Mouse (Mus musculus) ovary, postnatal 36 days (tissue): Measurements from ENCODE around the gene Grid2.

Experiments
- DNase-seq: peaks from one replicate; pipeline ENCODE4 v3.0.0; 2022; ENCODE audit warnings: low spot score, mixed read lengths

Gene Grid2

DNA sequence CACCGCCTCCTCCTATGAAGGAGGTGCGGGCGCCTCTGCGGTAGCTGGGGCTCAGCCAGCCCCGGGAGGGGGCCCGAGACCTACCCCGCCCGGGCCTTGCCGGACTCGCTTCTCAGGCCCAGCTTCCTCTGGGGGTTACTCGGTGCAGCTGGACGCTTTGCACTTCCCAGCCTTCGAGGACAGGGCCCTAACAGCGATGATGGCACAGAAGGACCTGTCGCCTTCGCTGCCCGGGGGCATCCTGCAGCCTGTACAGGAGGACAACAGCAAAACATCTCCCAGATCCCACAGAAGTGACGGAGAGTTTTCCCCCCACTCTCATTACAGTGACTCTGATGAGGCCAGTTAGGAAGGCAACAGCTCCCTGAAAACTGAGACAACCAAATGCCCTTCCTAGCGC lies 1474.4 kb downstream of the Grid2 start:
- DNase-seq, result no peak

- no peak for DNase-seq
These were observed 1474.9 kb downstream of the Grid2 start for GRCm38 (mm10) chr6:64730506-64731020.

- DNase-seq, result no peak
These were observed 1475.5 kb downstream of the Grid2 start for GRCm38 (mm10) chr6:64731126-64731525.

GRCm38 (mm10) chr6:64731621-64732320 lies 1476.1 kb downstream of the Grid2 start:
- no peak for DNase-seq

DNA sequence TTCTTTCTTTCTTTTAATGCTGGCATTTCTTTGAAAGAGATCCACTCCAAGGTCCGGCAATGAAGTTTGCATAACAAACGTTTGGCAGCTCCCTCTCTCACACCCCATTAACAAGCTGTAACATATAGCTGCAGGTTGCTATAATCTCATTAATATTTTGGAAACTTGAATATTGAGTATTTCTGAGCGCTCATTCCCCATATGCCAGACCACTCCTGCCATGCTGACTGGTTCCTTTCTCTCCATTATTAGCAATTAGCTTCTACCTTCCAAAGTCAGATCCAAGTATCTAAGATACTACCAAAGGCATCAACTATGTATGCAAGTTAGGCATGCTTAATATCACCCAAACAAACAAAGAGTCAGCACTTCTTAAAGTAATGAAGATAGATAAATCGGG lies 1477.6 kb downstream of the Grid2 start:
- DNase-seq, result no peak

DNA sequence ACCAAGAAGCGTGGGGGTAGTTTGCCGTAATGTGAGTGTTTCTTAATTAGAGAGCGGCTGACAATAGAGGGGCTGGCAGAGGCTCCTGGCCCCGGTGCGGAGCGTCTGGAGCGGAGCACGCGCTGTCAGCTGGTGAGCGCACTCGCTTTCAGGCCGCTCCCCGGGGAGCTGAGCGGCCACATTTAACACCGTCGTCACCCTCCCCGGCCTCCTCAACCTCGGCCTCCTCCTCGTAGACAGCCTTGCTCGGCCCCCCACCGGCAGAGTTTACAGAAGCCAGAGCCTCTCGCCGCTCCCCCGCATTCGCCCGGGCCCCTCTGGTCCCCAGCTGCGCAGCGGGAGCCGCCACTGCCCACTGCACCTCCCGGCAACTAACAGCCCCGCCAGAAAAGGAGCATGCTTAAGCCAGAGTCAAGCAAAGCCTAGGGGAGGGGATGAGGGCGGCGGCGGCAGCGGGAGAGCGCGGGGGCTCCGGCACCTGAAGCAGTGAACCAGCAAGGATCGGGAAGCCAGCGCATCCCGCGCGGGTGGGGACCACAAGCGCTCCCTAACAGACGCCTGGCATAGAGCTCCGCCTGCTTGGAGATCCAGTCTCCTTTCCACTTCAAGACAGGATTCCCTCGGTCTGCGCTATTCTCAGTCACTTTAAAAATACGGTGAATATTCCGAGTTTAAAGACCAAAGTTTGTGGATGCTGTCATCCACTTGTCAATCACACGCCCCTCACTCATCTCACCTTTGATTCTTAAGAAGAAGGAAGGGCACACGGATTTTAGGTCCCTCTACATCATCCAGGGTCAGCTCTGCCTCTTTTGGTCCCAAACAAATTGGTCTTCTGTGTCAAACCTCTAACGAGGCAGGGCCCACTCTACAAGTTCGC lies 1479.0 kb downstream of the Grid2 start:
- peak; percentile 11 for DNase-seq

DNA sequence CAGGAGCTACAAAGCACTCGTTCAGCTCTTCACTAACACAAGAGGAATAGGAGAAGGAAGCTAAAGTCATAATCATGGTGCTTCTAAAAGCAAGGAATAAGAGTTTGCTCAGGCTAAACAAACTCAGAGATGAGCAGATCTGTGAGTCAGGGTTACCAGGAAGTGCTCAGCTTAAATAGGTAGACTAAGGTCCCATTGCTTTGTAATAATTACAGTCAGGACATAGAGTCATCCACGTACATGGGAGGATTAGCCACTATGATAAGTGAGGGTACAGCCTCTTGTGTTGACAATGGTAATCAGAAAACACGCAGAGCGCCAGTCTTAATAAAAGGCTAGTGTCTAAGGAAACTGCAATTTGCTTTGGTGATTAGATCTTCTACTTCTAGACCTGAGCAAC lies 1480.6 kb downstream of the Grid2 start:
- no peak for DNase-seq

- DNase-seq, result no peak
These were observed 1487.3 kb downstream of the Grid2 start for GRCm38 (mm10) chr6:64742915-64743489.
